Mouse (Mus musculus): Measurements from ENCODE around the gene Ccl6.

DNA sequence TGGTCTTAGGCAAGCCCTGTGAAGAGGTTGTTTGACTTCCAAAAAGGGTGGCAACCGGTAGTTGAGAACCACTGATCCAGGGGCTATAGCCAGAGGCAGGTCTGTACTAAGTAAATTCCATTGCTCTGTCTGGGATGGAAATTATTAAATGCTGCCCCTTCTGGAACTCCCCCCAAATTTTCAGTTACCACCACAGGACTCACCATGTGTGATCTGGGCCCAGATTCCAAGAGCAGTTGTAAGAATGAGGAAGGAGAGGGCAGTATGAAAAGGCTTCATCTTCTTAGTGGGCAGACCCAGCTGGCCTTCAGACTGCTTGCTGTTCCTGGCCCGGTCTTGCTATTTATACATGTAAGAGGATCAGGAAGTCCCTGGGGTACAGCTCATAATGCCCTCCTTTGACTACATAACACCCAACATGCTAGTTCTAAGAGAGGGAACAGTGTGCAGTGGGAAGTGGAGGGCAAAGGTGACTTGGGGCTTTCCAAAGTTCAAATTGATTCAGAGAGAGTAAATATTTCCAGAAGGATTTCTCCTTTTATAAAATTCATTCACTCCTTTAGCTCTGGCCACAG lies 14.6 kb downstream of the Ccl6 start, which contains the start of gene Ccl9:
- TF ChIP-seq POLR2A (IDR thresholded peaks at IDR 0.05; ENCODE audit: extremely low read depth, insufficient read depth, low read length), result no peak
- TF ChIP-seq CTCF (IDR thresholded peaks at IDR 0.05; ENCODE audit: low read depth, low read length), result no peak
